Comparison of ENCODE assay signal across 8 mouse cellular contexts in genomic region chr11:118418834-118419504, GRCm38 (mm10). TPM values are rescaled to one million over a fixed set of nuclear protein-coding genes. Genes with fewer than 3 reads are reported as not detected.
DNase-seq lines count a peak whose midpoint lies in the region; ATAC-seq and TF ChIP-seq lines count a peak whose summit lies in the region.

Gene Cant1, minus strand, starts transcription at chr11:118419086.

- peaks cover 43% of the 10 kb centered on the region for H3K4me1 ChIP-seq in forebrain, embryonic 10.5 days
- peaks cover 32% of the 10 kb centered on the region for H3K4me1 ChIP-seq in heart, embryonic 15.5 days (replicated peaks)
- peaks cover 6 to 15% of the 10 kb centered on the region in 2 experiments for H3K4me1 ChIP-seq in liver, embryonic 14.5 days (replicated peaks; ENCODE audit: control insufficient read depth in 2 of 2, insufficient read depth in 2 of 2, low read length in 1 of 2)
- peaks cover 10% of the 10 kb centered on the region for H3K4me1 ChIP-seq in neural tube, embryonic 11.5 days (ENCODE audit: control insufficient read depth, insufficient read depth, low read length)
- peaks cover 17% of the 10 kb centered on the region for H3K4me1 ChIP-seq in stomach, postnatal 0 days (replicated peaks; ENCODE audit: control insufficient read depth, insufficient read depth)

- peak; percentile 94 for DNase-seq in CD8-positive naive resting alpha-beta T cell, adult 2 months (ENCODE audit: low read depth in 2 of 2, low spot score in 2 of 2)
- peak; percentile 96 for DNase-seq in c-Kit-positive CD71-negative TER-119-negative erythroid progenitor cells, embryonic 14.5 days (ENCODE audit: low read depth)
- DNase-seq in forebrain, embryonic 10.5 days (ENCODE audit: extremely low spot score, low spot score) = peak; percentile 98
- peak; percentile 98 to 100 for DNase-seq in kidney, postnatal 25 days
- peak; percentile 97 to 99 (median 97) for DNase-seq in liver, embryonic 14.5 days (ENCODE audit: low read depth in 3 of 3, low spot score in 3 of 3)
- DNase-seq in neural tube, embryonic 11.5 days (ENCODE audit: low spot score) = peak; percentile 98
- peak; percentile 98 for DNase-seq in stomach, postnatal 0 days (ENCODE audit: low spot score)

- TF ChIP-seq CTCF in liver, embryonic 14.5 days (IDR thresholded peaks at IDR 0.05; ENCODE audit: low read depth) = no peak
- TF ChIP-seq CTCF in stomach, postnatal 0 days (IDR thresholded peaks at IDR 0.05; ENCODE audit: low read depth) = no peak; the same call in 1 of the 2 replicates

- peak within 1 kb of the TSS; percentile 73 for H3K4me2 ChIP-seq in heart, embryonic 15.5 days
- H3K4me2 ChIP-seq in liver, embryonic 14.5 days (ENCODE audit: low read depth) = peak within 1 kb of the TSS; percentile 86
- peak within 1 kb of the TSS; percentile 79 for H3K4me2 ChIP-seq in neural tube, embryonic 11.5 days (ENCODE audit: low read depth)
- peak within 1 kb of the TSS; percentile 89 for H3K4me2 ChIP-seq in stomach, postnatal 0 days (replicated peaks; ENCODE audit: low read depth)

- no peak for TF ChIP-seq EP300 in liver, embryonic 14.5 days (IDR thresholded peaks at IDR 0.05; ENCODE audit: low read depth)
- no peak for TF ChIP-seq EP300 in stomach, postnatal 0 days (optimal IDR thresholded peaks at IDR 0.05)

- H3K9ac ChIP-seq in heart, embryonic 15.5 days = peak within 1 kb of the TSS; percentile 93
- H3K9ac ChIP-seq in liver, embryonic 14.5 days (replicated peaks) = peak within 1 kb of the TSS; percentile 98
- peak within 1 kb of the TSS; percentile 90 for H3K9ac ChIP-seq in neural tube, embryonic 11.5 days (ENCODE audit: low read length)
- H3K9ac ChIP-seq in stomach, postnatal 0 days (ENCODE audit: low read length) = peak within 1 kb of the TSS; percentile 97

- H3K4me3 ChIP-seq in forebrain, embryonic 10.5 days = peak within 1 kb of the TSS; percentile 86
- H3K4me3 ChIP-seq in heart, embryonic 15.5 days = peak within 1 kb of the TSS; percentile 76
- H3K4me3 ChIP-seq in liver, embryonic 14.5 days (ENCODE audit: insufficient read depth in 1 of 2, low read depth in 2 of 2, low read length in 2 of 2) = peak within 1 kb of the TSS; percentile 93 to 94
- H3K4me3 ChIP-seq in neural tube, embryonic 11.5 days (ENCODE audit: low read depth, low read length) = peak within 1 kb of the TSS; percentile 83
- peak within 1 kb of the TSS; percentile 87 for H3K4me3 ChIP-seq in stomach, postnatal 0 days (ENCODE audit: low read depth, low read length)

- H3K27ac ChIP-seq in forebrain, embryonic 10.5 days = peak within 1 kb of the TSS; percentile 89
- H3K27ac ChIP-seq in heart, embryonic 15.5 days = peak within 1 kb of the TSS; percentile 72
- peak within 1 kb of the TSS; percentile 63 for H3K27ac ChIP-seq in liver, embryonic 14.5 days
- H3K27ac ChIP-seq in neural tube, embryonic 11.5 days (ENCODE audit: low read depth, low read length) = 0 out of 2 replicates have a peak within 1 kb of the TSS, but pooled peaks have one; percentile 10
- peak within 1 kb of the TSS; percentile 94 for H3K27ac ChIP-seq in stomach, postnatal 0 days (replicated peaks)

- WGBS in forebrain, embryonic 10.5 days = 0% methylated on average over 50 of the region's 50 CpGs
- WGBS in heart, embryonic 15.5 days = under 1% methylated on average over 50 of the region's 50 CpGs
- under 1% methylated on average over 49 of the region's 50 CpGs for WGBS in liver, embryonic 14.5 days (ENCODE audit: insufficient replicate concordance)
- under 1% methylated on average over 48 of the region's 50 CpGs for WGBS in neural tube, embryonic 11.5 days
- WGBS in stomach, postnatal 0 days = under 1% methylated on average over 47 of the region's 50 CpGs

- no peaks in the 10 kb centered on the region for H3K9me3 ChIP-seq in forebrain, embryonic 10.5 days
- no peaks in the 10 kb centered on the region for H3K9me3 ChIP-seq in heart, embryonic 15.5 days (replicated peaks)
- H3K9me3 ChIP-seq in liver, embryonic 14.5 days (ENCODE audit: control insufficient read depth, low read length) = no peaks in the 10 kb centered on the region
- H3K9me3 ChIP-seq in neural tube, embryonic 11.5 days (ENCODE audit: control insufficient read depth, low read length) = no peaks in the 10 kb centered on the region
- H3K9me3 ChIP-seq in stomach, postnatal 0 days (ENCODE audit: control insufficient read depth, low read length) = no peaks in the 10 kb centered on the region

- peaks cover 30% of the 10 kb centered on the region for H3K36me3 ChIP-seq in forebrain, embryonic 10.5 days (replicated peaks)
- H3K36me3 ChIP-seq in heart, embryonic 15.5 days = peaks cover 11% of the 10 kb centered on the region
- no peaks in the 10 kb centered on the region for H3K36me3 ChIP-seq in liver, embryonic 14.5 days (replicated peaks; ENCODE audit: control insufficient read depth, insufficient read depth, low read depth)
- H3K36me3 ChIP-seq in neural tube, embryonic 11.5 days (ENCODE audit: control insufficient read depth, insufficient read depth, low read length) = peaks cover 3% of the 10 kb centered on the region; the same call in 1 of the 2 replicates
- H3K36me3 ChIP-seq in stomach, postnatal 0 days (ENCODE audit: control insufficient read depth, insufficient read depth, low read length) = peaks cover 4% of the 10 kb centered on the region; the same call in 1 of the 2 replicates

- H3K27me3 ChIP-seq in forebrain, embryonic 10.5 days (ENCODE audit: poor library complexity, severe bottlenecking) = peaks cover 13% of the 10 kb centered on the region; the same call in 1 of the 2 replicates
- H3K27me3 ChIP-seq in heart, embryonic 15.5 days = no peaks in the 10 kb centered on the region
- no peaks in the 10 kb centered on the region for H3K27me3 ChIP-seq in liver, embryonic 14.5 days (ENCODE audit: control insufficient read depth, insufficient read depth, low read length)
- no peaks in the 10 kb centered on the region for H3K27me3 ChIP-seq in neural tube, embryonic 11.5 days (ENCODE audit: control insufficient read depth, insufficient read depth, low read length)
- H3K27me3 ChIP-seq in stomach, postnatal 0 days (ENCODE audit: control insufficient read depth, insufficient read depth, low read length) = no peaks in the 10 kb centered on the region

- peak; percentile 96 for ATAC-seq in heart, embryonic 15.5 days (replicated peaks; ENCODE audit: insufficient number of reproducible peaks, insufficient read depth, low FRiP score, low read depth)
- ATAC-seq in liver, embryonic 14.5 days (ENCODE audit: insufficient read depth) = peak; percentile 94
- ATAC-seq in neural tube, embryonic 11.5 days (ENCODE audit: insufficient read depth, low FRiP score, low TSS enrichment) = peak; percentile 93
- ATAC-seq in stomach, postnatal 0 days (ENCODE audit: low FRiP score, low TSS enrichment) = peak; percentile 91

RNA-seq across cellular contexts. Expression of gene Cant1, which starts in this region (rescaled TPM):
- 19.0 and 19.2 TPM in 2 replicates for polyA plus RNA-seq in forebrain, embryonic 10.5 days (2016; fragmentation: Nextera tagmentation; extraction: Ambion mirVana)
- polyA plus RNA-seq in heart, embryonic 15.5 days (2015; fragmentation: Nextera tagmentation; extraction: Ambion mirVana) = 17.2 and 24.3 TPM in 2 replicates
- 7.8 and 8.3 TPM in 2 replicates for polyA plus RNA-seq in liver, embryonic 14.5 days (2012; rRNA removed)
- 6.0 and 7.4 TPM in 2 replicates for polyA plus RNA-seq in liver, embryonic 14.5 days (2014; fragmentation: Nextera tagmentation; extraction: Ambion mirVana)
- polyA plus RNA-seq in neural tube, embryonic 11.5 days (2014; fragmentation: Nextera tagmentation; extraction: Ambion mirVana) = 27.7 and 29.4 TPM in 2 replicates
- polyA plus RNA-seq in stomach, postnatal 0 days (2015; fragmentation: Nextera tagmentation; extraction: Ambion mirVana) = 32.3 and 33.9 TPM in 2 replicates

Comparison
In these comparisons a context has a peak if more than half of its experiments do, and no peak if none do; other contexts are left out.
1. Peak in every context shown above with its lines: DNase-seq, ATAC-seq, H3K4me3 ChIP-seq and H3K27ac ChIP-seq.
2. H3K27ac ChIP-seq: peak in every context shown above with its lines; median percentile 94 in stomach, postnatal 0 days; 89 in forebrain, embryonic 10.5 days; 72 in heart, embryonic 15.5 days; 63 in liver, embryonic 14.5 days; 10 in neural tube, embryonic 11.5 days.